Mouse (Mus musculus): ENCODE results near the gene Ubap1l.

Gene Ubap1l

DNA sequence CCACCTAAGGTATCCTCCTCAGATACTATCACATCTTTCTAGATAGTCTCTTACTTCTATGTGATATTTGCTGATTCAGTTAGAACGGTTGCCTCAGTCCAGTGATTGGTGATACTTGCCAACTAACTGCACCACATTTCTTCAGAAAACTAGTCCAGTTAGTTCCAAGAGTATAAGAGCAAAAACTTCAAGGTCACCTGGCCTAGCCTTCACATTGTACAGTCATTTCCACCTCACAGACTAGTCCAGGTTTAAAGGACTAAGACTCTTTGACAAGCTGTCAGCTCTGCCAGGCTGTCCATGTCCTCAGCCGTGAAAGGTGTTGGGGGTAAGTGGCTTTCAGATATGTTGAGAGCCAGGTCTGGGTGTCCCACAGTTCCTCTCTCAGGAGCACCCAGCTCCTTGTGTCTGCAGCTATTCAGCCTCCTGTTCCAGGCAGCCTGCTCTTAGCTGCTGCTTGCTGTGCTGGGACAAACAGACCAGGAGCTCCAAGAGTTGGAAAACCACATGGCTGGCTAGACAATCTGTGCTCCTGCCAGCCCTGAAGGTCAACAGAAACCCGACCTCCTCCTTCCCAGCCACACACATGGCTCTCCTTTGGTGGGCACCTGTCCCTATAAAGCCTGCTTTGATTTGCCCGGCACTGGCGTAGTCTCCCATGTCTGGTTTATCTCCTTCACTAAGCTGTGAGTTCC is 13.8 kb downstream of the Ubap1l start:
- no peak for DNase-seq

DNA sequence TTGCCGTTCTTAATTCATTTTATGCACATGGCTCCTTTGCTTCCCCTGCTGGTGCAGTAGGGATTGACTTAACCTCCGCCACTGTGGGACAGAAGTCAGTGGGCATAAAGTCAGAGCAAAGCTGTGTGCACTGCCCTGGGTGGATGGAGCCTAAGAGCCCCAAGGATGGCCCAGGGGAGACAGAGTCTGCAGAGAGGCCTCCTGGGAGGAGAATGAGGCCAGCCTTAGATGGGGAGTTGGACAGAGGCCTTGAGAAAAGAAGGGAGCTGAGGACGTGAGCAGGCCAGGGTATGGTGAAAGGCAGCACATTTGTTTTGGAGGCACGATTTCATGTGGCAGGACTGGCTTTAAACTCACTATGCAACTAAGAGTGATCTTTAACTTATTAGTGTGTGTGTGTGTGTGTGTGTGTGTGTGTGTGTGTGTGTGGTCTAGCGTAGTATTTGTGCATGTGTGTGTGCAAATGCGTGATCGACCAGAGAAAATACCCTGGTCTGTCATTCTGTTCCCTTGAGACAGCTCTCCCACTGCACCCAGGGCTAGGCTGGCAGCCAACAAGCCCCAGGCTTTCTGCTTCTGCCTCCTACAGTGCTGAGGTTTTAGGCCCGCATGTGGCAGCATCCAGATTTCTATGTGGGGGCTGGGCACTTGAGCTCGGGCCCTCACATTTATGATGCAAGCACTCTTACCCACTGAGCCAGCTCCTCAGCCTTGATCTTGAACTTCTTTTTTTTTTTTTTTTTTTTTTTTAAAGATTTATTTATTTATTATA is 14.5 kb downstream of the Ubap1l start:
- no peak for DNase-seq

- DNase-seq = no peak
Observed at GRCm38 (mm10) chr9:65381017-65381590, 20.3 kb downstream of the Ubap1l start.

DNA sequence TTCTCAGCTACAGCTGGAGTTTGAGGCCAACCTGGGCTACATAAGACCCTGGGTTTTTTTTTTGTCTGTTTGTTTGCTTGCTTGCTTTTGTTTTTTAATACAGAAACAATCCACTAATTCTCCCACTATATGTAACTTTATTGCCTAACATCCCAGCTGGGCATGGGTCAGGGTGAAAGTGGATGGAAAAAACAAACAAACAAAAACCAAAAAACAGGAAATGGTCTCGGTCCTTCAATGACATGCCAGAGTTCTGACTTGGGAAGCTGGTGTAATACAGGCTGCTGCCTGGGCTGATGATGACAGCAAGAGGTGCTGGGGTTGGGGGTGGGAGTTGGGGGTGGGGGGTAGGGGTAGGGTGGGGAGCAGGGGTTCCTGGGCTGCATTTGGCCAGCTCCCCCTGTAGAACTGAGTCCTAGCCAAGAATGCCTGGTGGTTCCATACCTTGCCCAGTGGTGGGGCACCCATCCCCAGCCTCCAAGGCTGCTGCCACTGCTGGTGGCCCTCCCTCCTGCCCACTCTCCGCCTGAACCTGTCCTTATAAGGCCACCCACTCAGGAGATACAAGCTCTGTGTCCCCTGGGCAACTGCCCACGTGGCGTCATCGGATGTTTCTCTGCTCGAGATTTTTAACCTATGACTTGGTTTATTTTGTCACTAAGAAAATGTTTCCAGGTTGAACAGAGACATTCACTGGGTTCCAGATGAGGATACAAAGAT is 21.4 kb downstream of the Ubap1l start:
- DNase-seq = no peak

DNA sequence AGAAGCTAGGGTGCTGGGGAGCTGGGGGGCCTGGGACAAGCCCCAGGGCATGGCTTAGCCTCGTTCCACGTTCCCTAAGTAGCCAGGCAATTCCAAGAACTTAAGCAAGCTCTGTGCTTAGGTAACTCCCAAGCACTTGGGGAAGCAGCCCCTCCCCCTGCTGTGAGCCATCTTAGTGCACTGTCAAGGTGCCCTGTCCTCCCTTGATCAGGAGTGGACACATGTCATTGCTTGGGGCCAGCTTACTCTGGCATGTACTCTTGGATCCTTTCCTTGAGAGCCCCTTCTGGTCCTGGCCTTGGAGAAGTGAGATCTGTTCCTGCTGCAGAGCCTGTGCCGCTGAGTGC is 21.9 kb downstream of the Ubap1l start:
- no peak for DNase-seq

- no peak for DNase-seq
Observed at GRCm38 (mm10) chr9:65384276-65384675, 23.4 kb downstream of the Ubap1l start.

- no peak for DNase-seq
Observed at GRCm38 (mm10) chr9:65386373-65387140, 25.7 kb downstream of the Ubap1l start.

- peak; percentile 27 for DNase-seq
Observed at GRCm38 (mm10) chr9:65390752-65391612, 30.1 kb downstream of the Ubap1l start.

DNA sequence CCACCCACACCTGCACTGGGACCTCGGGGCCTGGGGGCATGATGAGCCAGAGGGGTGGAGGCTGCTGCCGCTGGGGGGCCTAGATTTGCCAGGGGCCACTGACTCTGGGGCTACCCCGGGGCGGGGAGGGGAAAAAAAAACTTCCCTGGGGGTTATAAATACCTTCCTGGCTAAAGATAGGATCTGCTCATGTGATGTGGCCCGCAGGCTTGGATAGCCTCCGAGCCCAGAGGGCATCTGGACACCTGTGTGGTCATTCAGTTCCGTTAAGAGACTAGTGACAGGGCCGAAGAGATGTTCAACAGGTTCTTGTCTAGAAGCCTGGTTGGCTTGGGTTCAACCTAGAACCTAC is 30.7 kb downstream of the Ubap1l start, which contains the start of gene Kbtbd13:
Gene Kbtbd13, minus strand, starts transcription at position 40 of the 352 bp plus-strand sequence.
- DNase-seq = no peak

- DNase-seq = peak; percentile 68
Observed at GRCm38 (mm10) chr9:65392638-65393364, 32.0 kb downstream of the Ubap1l start.

DNA sequence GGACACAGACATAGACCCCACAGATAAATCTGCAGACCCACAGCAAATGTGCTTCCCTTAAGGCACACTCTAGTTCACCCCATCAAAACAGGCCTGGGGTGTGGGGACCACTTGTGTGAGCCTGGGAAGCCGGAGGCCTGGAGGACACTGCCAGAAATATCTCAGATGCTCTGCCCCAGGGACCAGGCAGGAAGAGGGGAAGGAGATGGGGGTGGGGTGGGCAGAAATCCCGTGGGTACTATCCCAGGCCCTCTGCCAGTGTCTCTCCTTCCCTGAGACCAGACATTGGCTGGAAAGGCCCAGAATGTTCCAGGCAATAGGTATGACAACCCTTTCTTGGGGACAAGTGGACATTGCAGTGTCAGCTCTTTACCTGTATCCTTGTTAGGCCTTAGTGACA is 32.8 kb downstream of the Ubap1l start:
- DNase-seq = no peak

DNA sequence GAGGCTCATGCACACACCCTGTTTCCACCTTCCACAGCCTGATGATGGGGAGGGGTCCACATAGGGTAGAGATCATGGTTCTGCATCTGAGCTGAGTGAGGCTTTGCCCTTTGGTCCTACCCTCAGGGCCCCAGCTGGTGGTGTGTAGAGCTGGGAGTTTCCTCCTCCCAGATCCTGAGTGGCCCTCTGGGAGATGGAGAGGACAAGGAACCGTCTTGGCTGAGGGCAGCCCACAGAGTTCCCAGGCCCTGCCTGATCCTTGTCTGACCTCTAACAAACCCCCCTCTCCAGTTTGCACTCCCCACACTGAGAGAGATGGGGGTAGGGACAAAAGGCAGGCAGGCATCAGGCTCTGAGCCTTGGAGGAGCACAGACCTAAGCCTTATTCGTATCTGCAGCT is 33.5 kb downstream of the Ubap1l start:
- no peak for DNase-seq

DNA sequence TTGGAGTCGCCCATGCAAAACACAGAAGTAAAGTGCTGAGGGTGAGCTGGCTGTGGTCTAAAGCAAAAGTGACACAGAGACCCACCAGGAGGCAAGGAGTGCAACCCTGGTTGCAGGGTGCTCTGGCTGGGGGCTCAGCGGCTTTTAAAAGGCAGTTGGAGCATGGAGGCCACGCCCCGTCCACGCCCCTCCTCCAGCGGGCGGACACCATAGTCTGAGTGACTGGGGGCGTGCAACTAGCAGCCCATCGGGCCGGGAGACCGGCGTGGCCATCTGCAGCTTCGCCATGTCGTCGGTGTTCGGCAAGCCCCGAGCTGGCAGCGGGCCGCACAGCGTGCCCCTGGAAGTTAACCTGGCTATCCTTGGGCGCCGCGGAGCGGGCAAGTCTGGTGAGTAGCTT is 37.4 kb downstream of the Ubap1l start, which contains the start of gene Rasl12:
Gene Rasl12, plus strand, starts transcription at position 228 of the 400 bp plus-strand sequence.
- peak; percentile 65 for DNase-seq

DNA sequence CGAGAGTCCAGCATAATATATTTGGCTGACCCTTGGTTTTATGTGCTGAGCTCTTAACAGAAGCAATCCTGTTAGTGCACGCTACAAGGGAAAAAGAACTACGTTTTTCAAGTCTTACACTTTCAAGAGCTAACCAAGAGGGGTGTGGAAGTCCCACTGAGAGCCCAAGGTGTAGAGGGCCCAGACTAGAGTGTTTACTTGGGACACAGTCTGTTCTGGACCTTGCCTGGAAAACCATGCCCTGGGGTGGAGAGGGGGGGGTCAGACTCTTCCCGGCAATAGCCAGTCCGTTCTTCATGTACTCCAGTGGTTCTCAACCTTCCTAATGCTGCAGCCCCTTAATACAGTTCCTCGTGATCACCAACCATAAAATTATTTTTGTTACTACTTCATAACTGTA is 39.1 kb downstream of the Ubap1l start:
- DNase-seq = no peak

GRCm38 (mm10) chr9:65404331-65405183 is 43.7 kb downstream of the Ubap1l start:
- no peak for DNase-seq

DNA sequence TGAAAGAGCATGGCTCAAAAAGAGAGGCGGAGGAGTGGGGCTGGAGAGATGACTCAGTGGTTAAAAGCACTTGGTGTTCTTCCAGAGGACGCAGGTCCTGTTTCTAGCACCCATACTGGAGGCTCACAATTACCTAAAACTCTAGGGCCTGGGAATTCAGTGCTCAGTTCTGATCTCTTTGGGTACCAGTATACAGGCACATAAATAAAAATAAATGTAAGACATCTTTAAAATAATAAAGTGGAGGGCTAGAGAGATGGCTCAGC is 44.3 kb downstream of the Ubap1l start:
- no peak for DNase-seq

- DNase-seq = no peak
Observed at GRCm38 (mm10) chr9:65407327-65407726, 46.5 kb downstream of the Ubap1l start.

- DNase-seq = no peak
Observed at GRCm38 (mm10) chr9:65407861-65408260, 47.0 kb downstream of the Ubap1l start.

- DNase-seq = no peak
Observed at GRCm38 (mm10) chr9:65408871-65409295, 48.0 kb downstream of the Ubap1l start.

GRCm38 (mm10) chr9:65410378-65410777 is 49.5 kb downstream of the Ubap1l start:
- no peak for DNase-seq
